Mouse (Mus musculus): ENCODE measurements around the gene 4930539E08Rik. TPM values are rescaled to one million over a fixed set of nuclear protein-coding genes. Genes with fewer than 3 reads are reported as not detected.
A peak's percentile ranks its signal among the peaks of the same experiment; 100 is the strongest.

4930539E08Rik gene
- 0.10 and 0.13 TPM in 2 replicates for polyA plus RNA-seq (2016; fragmentation: Nextera tagmentation; extraction: Ambion mirVana)

- no peak for ATAC-seq (ENCODE audit: low FRiP score)
- no peak within 1 kb of the TSS for H3K9ac ChIP-seq
- no peaks in the 10 kb centered on the region for H3K4me1 ChIP-seq
- H3K27me3 ChIP-seq, result peaks cover 5% of the 10 kb centered on the region; the same call in 1 of the 2 replicates
- no peak within 1 kb of the TSS for H3K27ac ChIP-seq
- H3K4me3 ChIP-seq, result no peak within 1 kb of the TSS
- no peak within 1 kb of the TSS for H3K4me2 ChIP-seq (replicated peaks)
- no peaks in the 10 kb centered on the region for H3K36me3 ChIP-seq
- 62% methylated on average over 12 of the region's 12 CpGs for WGBS
- H3K9me3 ChIP-seq (replicated peaks), result no peaks in the 10 kb centered on the region
Observed at GRCm38 (mm10) chr17:28915060-28915628, at the start of gene 4930539E08Rik. Gene 4930539E08Rik (minus strand): TSS chr17:28915324.

GRCm38 (mm10) chr17:28961596-28961995 lies 46.5 kb upstream of the 4930539E08Rik start:
- Histone ChIP-seq H3K4me2 (replicated peaks) (no peak overlapping the region), H3K9me3 (replicated peaks) (no peaks in the 10 kb centered on the region), H3K27ac (no peak overlapping the region), H3K9ac (no peak overlapping the region), H3K4me1 (no peaks in the 10 kb centered on the region), H3K4me3 (no peak overlapping the region), H3K36me3 (peaks cover 64% of the 10 kb centered on the region), H3K27me3 (no peaks in the 10 kb centered on the region)
- 89% methylated on average over 10 of the region's 10 CpGs for WGBS
- ATAC-seq (ENCODE audit: low FRiP score), result no peak

GRCm38 (mm10) chr17:28960597-28960996 lies 45.5 kb upstream of the 4930539E08Rik start:
- Histone ChIP-seq H3K9ac (no peak overlapping the region), H3K4me3 (no peak overlapping the region), H3K4me1 (no peaks in the 10 kb centered on the region), H3K36me3 (peaks cover 55% of the 10 kb centered on the region), H3K4me2 (replicated peaks) (no peak overlapping the region), H3K27ac (no peak overlapping the region), H3K9me3 (replicated peaks) (no peaks in the 10 kb centered on the region), H3K27me3 (no peaks in the 10 kb centered on the region)
- WGBS, result 82% methylated on average over 10 of the region's 10 CpGs
- ATAC-seq (ENCODE audit: low FRiP score), result no peak

- Histone ChIP-seq H3K4me3 (no peak overlapping the region), H3K9ac (no peak overlapping the region)
Observed at GRCm38 (mm10) chr17:28954416-28954815, 39.3 kb upstream of the 4930539E08Rik start.

GRCm38 (mm10) chr17:28953251-28953650 lies 38.1 kb upstream of the 4930539E08Rik start:
- peak overlapping the region; percentile 89 for H3K4me2 ChIP-seq (replicated peaks)
- WGBS, result 31% methylated on average over 9 of the region's 9 CpGs
- H3K27me3 ChIP-seq, result no peaks in the 10 kb centered on the region
- peak overlapping the region; percentile 83 for H3K9ac ChIP-seq
- H3K27ac ChIP-seq, result peak overlapping the region; percentile 93
- peaks cover 19% of the 10 kb centered on the region for H3K4me1 ChIP-seq
- no peaks in the 10 kb centered on the region for H3K9me3 ChIP-seq (replicated peaks)
- peaks cover 11% of the 10 kb centered on the region; the same call in 1 of the 2 replicates for H3K36me3 ChIP-seq
- peak overlapping the region; percentile 60 for H3K4me3 ChIP-seq
- no peak for ATAC-seq (ENCODE audit: low FRiP score)

More at GRCm38 (mm10) chr17:28954416-28954815, 39.3 kb upstream of the 4930539E08Rik start:
- Histone ChIP-seq H3K9me3 (replicated peaks) (no peaks in the 10 kb centered on the region), H3K36me3 (peaks cover 13% of the 10 kb centered on the region; the same call in 1 of the 2 replicates), H3K4me2 (replicated peaks) (peak overlapping the region; percentile 89), H3K27me3 (no peaks in the 10 kb centered on the region), H3K27ac (no peak overlapping the region), H3K4me1 (peaks cover 19% of the 10 kb centered on the region)
- WGBS, result 97% methylated on average over 9 of the region's 9 CpGs
- ATAC-seq (ENCODE audit: low FRiP score), result no peak

GRCm38 (mm10) chr17:28951831-28952799 lies 37.0 kb upstream of the 4930539E08Rik start, which contains the start of gene Kctd20:
Gene Kctd20 (plus strand): TSS chr17:28951950.
- 0 out of 2 replicates have a peak, but pooled peaks cover 5% of the 10 kb centered on the region for H3K36me3 ChIP-seq
- under 1% methylated on average over 65 of the region's 80 CpGs for WGBS
- ATAC-seq (ENCODE audit: low FRiP score), result peak; percentile 93

GRCm38 (mm10) chr17:28950751-28951150 lies 35.6 kb upstream of the 4930539E08Rik start:
- H3K9me3 ChIP-seq (replicated peaks), result peaks cover 5% of the 10 kb centered on the region; the same call in 1 of the 2 replicates
- H3K4me2 ChIP-seq (replicated peaks), result no peak overlapping the region
- no peak overlapping the region for H3K9ac ChIP-seq
- no peak overlapping the region for H3K27ac ChIP-seq
- H3K27me3 ChIP-seq, result no peaks in the 10 kb centered on the region
- H3K36me3 ChIP-seq, result 0 out of 2 replicates have a peak, but pooled peaks cover 3% of the 10 kb centered on the region
- 76% methylated on average over 4 of the region's 4 CpGs for WGBS
- H3K4me1 ChIP-seq, result peaks cover 19% of the 10 kb centered on the region
- H3K4me3 ChIP-seq, result no peak overlapping the region
- no peak for ATAC-seq (ENCODE audit: low FRiP score)

More at GRCm38 (mm10) chr17:28951831-28952799, 37.0 kb upstream of the 4930539E08Rik start, which contains the start of gene Kctd20:
- Histone ChIP-seq H3K27me3 (no peaks in the 10 kb centered on the region), H3K4me1 (peaks cover 19% of the 10 kb centered on the region), H3K27ac (peak within 1 kb of the TSS; percentile 93), H3K4me2 (replicated peaks) (peak within 1 kb of the TSS; percentile 89), H3K4me3 (peak within 1 kb of the TSS; percentile 60), H3K9ac (peak within 1 kb of the TSS; percentile 83), H3K9me3 (replicated peaks) (peaks cover 5% of the 10 kb centered on the region; the same call in 1 of the 2 replicates)

- Histone ChIP-seq H3K4me2 (replicated peaks) (no peak overlapping the region), H3K27me3 (no peaks in the 10 kb centered on the region), H3K36me3 (no peaks in the 10 kb centered on the region), H3K4me3 (no peak overlapping the region), H3K9ac (no peak overlapping the region), H3K4me1 (peaks cover 12% of the 10 kb centered on the region), H3K27ac (no peak overlapping the region), H3K9me3 (replicated peaks) (peaks cover 5% of the 10 kb centered on the region; the same call in 1 of the 2 replicates)
- no peak for ATAC-seq (ENCODE audit: low FRiP score)
- WGBS, result 70% methylated on average over 4 of the region's 4 CpGs
Observed at GRCm38 (mm10) chr17:28948661-28949060, 33.5 kb upstream of the 4930539E08Rik start.

GRCm38 (mm10) chr17:28947011-28947939 lies 32.2 kb upstream of the 4930539E08Rik start:
- Histone ChIP-seq H3K9ac (no peak overlapping the region), H3K4me2 (replicated peaks) (no peak overlapping the region), H3K4me3 (no peak overlapping the region), H3K9me3 (replicated peaks) (peaks cover 5% of the 10 kb centered on the region; the same call in 1 of the 2 replicates), H3K4me1 (peaks cover 5% of the 10 kb centered on the region), H3K36me3 (no peaks in the 10 kb centered on the region), H3K27me3 (no peaks in the 10 kb centered on the region), H3K27ac (no peak overlapping the region)
- ATAC-seq (ENCODE audit: low FRiP score), result no peak
- 89% methylated on average over 19 of the region's 19 CpGs for WGBS

GRCm38 (mm10) chr17:28944481-28944880 lies 29.4 kb upstream of the 4930539E08Rik start:
- Histone ChIP-seq H3K27me3 (no peaks in the 10 kb centered on the region), H3K4me2 (replicated peaks) (no peak overlapping the region), H3K27ac (no peak overlapping the region), H3K4me3 (no peak overlapping the region), H3K4me1 (no peaks in the 10 kb centered on the region), H3K9ac (no peak overlapping the region), H3K36me3 (no peaks in the 10 kb centered on the region), H3K9me3 (replicated peaks) (peaks cover 5% of the 10 kb centered on the region; the same call in 1 of the 2 replicates)
- no peak for ATAC-seq (ENCODE audit: low FRiP score)
- 93% methylated on average over 7 of the region's 7 CpGs for WGBS

GRCm38 (mm10) chr17:28943740-28944139 lies 28.6 kb upstream of the 4930539E08Rik start, which contains the start of gene Pxt1:
Gene Pxt1 (minus strand): TSS chr17:28943840.
- no peak for ATAC-seq (ENCODE audit: low FRiP score)
- Histone ChIP-seq H3K27ac (no peak within 1 kb of the TSS), H3K36me3 (no peaks in the 10 kb centered on the region), H3K4me2 (replicated peaks) (no peak within 1 kb of the TSS), H3K27me3 (no peaks in the 10 kb centered on the region), H3K4me3 (no peak within 1 kb of the TSS), H3K9ac (no peak within 1 kb of the TSS), H3K4me1 (no peaks in the 10 kb centered on the region), H3K9me3 (replicated peaks) (peaks cover 5% of the 10 kb centered on the region; the same call in 1 of the 2 replicates)
- 93% methylated on average over 7 of the region's 7 CpGs for WGBS

Measured in hindbrain, embryonic 12.5 days (tissue).